Mouse (Mus musculus): ENCODE data around the gene Crabp1. TPM values are rescaled to one million over a fixed set of nuclear protein-coding genes. Genes with fewer than 3 reads are reported as not detected.

Gene Crabp1
- total RNA-seq, 4 experiments from 2014 or later: 11.0 to 25.5 (median 15.2) TPM

DNA sequence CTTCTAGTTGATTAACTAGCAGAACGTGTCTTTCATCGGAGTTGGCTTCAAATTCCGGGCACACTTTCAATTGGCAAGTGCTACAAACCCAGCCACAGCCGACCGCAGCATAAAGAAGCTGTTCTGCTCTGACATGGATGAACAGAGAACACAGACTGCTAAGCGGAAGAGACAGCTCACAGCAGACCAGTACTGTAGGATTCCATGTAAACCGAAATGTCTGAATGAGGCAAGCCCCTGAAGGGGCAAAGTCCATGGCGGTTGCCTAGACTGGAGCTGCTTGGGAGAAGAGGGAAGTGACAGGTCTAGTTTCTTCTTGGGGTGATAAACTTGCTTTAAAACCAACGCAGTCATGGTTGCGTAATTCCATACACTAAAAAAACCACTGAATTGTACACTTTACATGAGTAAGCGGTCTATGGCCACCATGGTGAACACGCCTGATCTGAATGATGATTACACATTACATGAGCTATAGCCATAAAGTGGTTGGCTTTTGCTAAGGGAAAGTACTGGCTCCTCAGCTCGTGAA lies 12.0 kb downstream of the Crabp1 start:
- no peak for DNase-seq

DNA sequence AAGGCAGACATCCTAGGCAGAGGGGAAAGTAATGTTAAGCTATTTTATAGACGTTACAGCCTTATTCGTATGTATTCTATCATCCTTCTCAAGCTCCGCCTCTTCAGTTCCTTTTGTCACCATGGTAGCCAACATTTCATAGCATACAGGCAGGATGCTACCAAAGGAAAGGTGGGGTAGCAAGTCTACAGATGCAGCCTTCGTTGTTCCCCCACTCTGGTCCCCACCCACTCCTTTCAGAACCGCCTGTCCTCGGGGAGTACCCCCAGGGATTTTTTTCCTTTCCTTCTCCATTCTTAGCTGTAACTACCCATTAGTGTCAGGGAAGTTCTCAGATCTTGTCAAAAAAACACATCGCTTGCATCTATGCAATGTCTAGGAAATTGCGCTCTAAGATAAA lies 14.7 kb downstream of the Crabp1 start:
- DNase-seq: no peak

DNA sequence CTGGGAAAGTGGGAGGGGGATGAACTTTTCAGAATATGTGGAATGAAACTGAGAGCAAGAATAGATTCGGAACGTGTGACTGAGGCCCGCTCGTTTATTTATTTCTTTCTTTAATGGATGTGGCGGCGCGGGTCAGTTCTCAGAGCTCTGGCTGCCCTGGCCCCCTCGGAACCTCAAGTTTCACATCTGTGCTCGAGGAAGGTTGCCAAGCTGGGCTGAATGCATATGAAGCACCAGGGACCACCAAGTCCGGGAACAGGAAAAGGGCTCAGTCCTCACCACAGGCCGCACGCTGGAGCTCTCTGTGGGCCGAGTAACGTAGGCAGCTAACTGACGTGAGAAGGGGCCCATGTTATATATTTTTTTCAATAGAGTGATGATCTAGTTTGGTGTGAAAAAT lies 18.0 kb downstream of the Crabp1 start:
- no peak for DNase-seq

DNA sequence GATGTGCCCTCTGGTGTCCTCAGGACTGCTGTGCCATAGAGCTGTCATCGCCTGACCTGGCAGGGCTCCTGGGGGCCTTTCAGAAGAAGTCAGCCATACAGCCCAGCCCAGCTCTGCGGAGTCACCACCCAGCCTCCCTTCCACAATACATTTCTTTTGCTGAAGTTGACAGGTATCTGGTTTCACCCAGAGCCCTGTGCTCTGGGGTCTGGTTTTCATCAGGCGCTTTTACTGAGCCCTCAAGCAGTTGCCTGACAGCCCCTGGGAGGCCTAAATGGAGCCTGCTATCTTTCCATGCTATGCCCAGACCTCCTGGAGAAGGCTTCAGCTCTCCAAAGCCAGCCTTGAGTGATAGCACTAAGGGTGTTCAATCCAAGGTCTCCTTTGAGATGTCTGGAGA lies 19.5 kb downstream of the Crabp1 start:
- DNase-seq: no peak

DNA sequence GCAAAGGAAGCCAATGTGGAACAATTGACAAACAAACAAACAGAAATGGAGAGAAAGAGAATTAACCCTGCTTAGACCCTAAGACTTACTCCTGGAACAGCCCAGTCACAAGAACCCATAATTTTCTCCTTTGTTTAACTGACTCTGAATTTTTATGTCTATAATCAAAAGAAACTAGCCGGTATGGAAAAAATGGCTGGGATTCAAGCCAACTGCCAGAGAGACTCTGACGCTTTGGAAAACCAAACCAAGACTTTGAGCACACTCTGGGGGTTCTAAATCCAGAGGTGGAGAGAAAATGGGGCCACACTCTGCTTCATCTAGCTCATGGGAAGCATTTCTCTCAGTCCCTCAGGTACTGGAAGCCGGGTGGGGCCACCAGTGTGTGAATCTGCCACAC lies 20.7 kb downstream of the Crabp1 start:
- no peak for DNase-seq

DNA sequence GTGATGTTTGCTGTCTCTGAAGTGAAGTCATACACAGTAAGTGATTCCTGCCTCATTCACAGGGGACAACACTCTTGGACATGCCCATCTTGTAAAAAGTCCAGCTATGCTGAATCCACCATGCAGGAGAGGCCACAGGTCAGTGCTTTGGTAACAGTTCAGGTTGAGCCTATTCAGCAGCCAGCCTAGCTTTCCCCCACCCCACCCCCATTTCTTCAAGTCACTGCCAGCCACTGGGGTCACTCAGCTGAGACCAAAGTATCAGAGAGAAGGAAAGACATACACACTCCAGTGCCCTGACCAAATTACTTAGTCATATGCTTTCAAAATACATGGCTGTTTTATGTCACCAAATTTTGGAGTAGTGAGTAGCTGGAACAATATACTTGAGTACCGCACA lies 21.5 kb downstream of the Crabp1 start:
- DNase-seq: no peak

DNA sequence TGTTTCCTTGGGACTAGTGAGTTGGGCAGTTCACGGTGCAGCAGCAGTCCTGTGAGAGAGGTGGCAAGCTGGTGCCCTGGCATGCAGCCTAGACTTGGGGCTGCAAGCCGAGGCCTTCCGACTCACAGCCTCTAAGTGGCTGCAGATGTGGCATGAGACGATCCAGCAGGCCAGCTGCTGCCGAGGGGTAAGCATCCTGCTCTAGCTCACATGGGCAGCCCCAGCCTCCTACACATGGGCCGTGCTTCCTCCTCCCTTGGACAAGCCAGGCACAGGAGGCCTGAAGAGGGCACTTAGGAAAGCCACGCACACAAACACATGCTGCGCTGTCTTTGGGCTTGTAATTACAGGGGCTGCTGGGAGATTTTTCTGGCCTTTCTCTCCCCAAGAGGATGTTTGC lies 23.2 kb downstream of the Crabp1 start:
- no peak for DNase-seq

DNA sequence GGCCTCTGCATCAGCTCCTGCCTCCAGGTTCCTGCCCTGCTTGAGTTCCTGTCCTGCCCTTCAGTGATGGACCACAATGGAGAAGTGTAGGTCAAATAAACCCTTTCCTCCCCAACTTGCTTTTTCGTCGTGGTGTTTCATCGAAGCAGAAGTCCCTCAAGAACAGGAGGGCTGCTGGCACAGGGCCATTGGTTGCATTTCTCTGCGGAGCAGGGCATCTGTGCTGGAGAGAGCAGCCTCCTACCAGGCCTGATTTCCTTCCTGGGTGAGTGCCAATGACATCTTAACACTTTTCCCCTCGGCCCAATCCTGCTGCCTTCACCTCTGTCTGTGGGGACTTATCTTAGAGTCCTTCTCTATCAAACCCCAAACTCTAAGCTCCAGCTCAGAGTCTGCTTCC lies 25.7 kb downstream of the Crabp1 start:
- DNase-seq: no peak

DNA sequence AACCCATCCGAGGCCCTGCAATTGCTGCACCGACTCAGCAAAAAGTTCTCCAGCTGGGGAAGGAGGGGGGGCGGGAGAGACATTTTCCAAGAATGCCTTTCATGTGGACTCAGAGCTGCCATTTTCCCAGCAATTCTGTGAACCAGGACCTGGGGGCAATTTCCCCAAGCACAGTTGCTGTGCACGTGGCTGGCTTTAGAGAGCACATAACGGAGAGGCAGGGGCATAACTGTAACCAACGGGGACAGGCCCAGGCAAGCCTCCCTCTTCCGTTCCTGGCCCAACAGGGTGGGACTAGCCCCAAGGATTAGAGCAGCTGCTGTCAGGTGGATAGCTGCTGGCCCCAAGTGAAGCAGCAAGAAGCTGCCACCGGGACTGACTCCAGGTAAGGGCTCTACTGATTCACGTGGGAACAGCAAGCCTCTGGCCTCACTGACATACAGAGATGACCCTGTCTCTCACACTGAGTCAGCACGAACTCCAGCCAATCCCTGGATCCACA lies 37.0 kb downstream of the Crabp1 start:
- no peak for DNase-seq

DNA sequence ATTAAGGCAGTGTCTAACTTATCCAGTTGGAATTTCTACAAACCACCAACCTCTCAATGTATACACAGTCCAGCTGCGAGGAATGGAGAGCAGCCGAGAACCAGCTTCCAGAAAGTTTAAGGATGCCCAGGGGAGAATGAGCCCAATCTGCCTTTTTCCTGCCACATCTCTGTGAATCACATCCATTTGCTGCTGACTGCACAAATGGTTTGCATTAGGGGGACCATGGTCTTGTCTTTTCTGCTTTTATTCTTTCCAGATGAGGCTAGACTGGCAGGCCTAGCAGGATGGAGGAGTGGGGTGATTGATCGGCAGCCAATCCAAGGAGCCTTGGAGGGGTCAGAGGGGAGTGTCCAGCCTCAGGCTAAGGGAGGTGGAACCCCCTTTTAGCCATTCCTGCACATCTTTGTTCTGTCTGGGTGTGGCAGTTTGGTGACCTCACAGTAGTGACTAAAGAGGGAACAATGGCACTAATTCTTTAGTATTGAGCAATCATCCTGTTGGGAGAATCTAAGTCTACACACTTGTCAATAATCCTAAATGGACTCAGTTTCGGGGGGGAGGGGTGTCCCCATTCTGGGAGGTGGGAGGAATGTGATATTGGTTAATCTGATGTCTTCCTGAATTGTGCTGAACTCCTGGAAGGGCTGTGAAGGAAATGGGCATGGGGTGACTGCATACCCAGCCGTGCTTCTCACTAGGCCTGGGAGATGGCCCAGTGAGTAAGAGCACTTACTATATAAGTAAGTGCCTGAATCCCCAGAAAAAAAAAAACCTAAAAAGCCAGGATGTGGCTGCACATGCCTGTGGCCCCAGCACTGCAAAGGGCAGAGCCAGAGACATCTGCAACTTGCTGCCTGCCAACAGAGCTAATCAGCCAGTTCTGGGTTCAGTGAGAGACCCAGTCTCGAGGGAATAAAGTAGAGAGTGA lies 38.5 kb downstream of the Crabp1 start:
- no peak for DNase-seq

DNA sequence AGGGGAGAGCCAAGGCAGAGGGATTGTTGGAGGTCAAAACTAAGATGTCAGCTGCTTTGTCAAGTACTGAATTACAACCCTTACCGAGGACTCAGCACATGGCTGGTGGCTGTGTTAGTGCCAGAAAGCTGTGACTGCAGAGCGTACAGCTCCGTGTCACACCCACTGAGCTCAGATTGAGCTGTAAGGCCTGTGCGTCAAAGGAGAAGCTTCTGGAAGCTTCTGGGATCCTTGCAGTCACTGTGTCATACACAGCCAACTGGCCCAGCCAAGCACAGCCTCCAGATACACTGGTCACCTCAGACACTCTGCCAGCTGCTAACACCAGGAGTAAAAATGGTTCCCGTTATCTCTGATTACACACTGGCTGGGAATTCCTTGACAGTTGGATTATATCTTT lies 39.8 kb downstream of the Crabp1 start:
- DNase-seq: no peak

DNA sequence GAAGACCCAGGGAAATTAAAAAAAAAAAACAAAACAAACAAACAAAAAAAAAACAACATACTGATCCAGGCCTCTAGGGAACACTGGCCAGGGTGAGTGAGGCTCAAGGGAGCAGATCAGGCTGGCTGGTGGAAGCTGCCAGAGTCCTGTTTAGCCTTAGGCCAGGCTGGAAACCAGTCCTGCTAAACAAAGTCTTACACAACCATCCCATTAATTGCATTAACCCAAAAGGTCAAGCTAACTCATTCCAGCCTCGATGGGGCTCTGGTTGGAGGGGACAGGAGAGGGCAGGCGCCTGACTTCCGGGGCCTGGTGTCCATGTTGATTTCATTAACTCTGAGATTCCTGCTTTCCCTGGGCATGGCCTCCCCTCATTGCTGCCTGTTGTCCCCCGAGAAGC lies 43.2 kb downstream of the Crabp1 start:
- DNase-seq: no peak

DNA sequence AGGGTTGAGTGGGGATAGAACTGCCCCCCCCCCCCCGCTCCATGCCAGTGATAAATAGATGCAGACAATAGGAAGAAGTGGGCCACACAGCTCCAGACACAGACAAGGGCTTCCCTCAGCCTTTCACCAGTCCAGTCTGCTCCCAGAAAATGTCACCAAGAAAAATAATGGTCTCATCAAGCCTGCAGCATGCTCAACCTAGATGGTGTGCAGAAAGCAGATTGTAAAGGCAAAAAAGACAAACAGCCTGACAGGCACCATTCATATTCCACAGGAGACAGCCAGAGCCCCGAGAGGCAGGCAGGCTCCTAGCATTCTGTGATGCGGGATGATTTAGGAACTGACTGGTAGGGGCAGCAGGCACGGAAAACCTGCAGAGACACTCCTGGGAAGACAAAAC lies 45.4 kb downstream of the Crabp1 start:
- no peak for DNase-seq

DNA sequence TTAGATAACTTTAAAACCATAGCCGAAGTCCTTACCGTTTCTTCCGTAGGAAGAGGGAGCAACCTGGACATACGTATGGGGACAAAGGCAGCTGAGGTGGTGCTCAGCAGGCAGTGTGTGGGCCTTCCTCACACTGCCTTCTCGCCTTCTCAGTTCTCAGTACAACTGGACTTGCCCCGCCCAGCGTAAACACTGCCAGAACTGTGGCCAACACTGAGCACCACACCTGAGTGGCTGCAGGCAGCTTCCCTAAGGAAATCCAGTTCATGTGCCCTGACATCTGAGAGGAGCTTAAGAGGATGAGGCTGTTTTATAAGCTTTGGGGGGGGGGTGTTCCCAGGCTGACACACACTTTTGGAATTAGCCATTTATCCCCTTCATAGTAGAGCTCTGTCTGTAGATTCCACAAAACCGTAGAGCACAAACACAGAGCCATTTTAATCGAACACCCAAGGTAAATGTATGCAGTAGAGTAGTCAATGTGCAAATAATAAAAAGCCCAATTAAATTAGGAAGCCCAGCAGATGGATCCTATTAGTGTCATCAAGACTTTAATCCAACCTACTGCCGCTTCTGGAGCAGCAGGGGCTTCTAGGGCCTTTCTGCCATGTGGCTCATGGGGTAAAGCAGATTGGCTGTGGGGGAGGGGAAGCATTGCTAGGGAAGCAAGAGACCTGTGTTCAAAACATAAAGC lies 52.1 kb downstream of the Crabp1 start:
- DNase-seq: no peak

DNA sequence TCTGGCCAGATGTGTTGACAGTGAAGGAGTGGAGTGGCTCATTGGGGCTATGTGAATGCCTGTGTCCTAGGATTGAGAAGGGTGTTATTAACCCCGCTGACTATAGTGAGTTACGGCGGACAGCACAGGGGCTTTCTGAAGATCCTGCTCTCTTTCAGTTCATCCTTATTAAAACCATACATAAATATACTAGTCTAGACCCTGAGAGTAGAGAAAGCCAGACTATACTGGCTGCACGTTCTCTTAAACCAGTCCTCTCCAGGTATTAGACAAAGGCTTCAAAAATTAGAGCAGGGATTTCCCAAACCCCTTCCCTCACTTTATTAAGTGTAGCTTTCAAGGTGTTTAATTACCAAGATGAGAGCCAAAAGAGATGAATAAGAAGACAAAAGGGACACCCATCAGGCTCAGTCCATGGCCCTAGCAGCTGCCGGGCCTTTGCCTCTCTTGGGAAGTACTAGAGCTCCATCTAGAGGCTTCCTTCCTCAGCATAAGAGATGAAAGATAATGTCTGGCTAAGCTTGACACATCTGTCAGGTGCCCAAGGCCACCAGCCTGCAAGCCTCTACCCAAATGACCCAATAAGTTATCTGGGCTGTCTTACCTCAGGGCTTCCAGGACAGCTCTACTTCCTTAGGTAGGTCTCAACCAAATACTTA lies 57.0 kb downstream of the Crabp1 start:
- peak; percentile 14 for DNase-seq

Other genes starting within 250 kb of the Crabp1 start
- not detected for gene Sh2d7, start 225.8 kb upstream of the Crabp1 start, total RNA-seq (2022)
- gene Cib2, start 204.5 kb upstream of the Crabp1 start, total RNA-seq (2022): 10 to 100 TPM; 26.1 to 39.4 (median 33.3) TPM
- 100 to 1,000 TPM; 109 to 216 (median 186) TPM for gene Idh3a, start 178.4 kb upstream of the Crabp1 start, total RNA-seq (2022)
- gene Acsbg1, start 102.9 kb upstream of the Crabp1 start, total RNA-seq (2022): 100 to 1,000 TPM; 259 to 564 (median 438) TPM
- 10 to 100 TPM; 25.6 to 30.9 (median 28.1) TPM for gene Dnaja4, start 65.9 kb upstream of the Crabp1 start, total RNA-seq (2022)
- gene Wdr61, start 30.2 kb upstream of the Crabp1 start, total RNA-seq (2022): 10 to 100 TPM; 65.7 to 74.8 (median 70.1) TPM
- gene Ireb2, start 99.0 kb downstream of the Crabp1 start, total RNA-seq (2022): 10 to 100 TPM; 44.2 to 48.8 (median 47.7) TPM
- gene Hykk, start 152.5 kb downstream of the Crabp1 start, total RNA-seq (2022): 1 to 10 TPM; 2.3 to 4.5 (median 3.0) TPM
- gene Psma4, start 186.0 kb downstream of the Crabp1 start, total RNA-seq (2022): 100 to 1,000 TPM; 144 to 175 (median 159) TPM
- not detected for gene AY074887, start 186.2 kb downstream of the Crabp1 start, total RNA-seq (2022)
- 1 to 10 TPM in 3 of 4 experiments, under 1 TPM in 1; 0.77 to 1.5 (median 1.2) TPM for gene Chrna5, start 216.1 kb downstream of the Crabp1 start, total RNA-seq (2022)

All from adrenal gland, adult 8-10 months (tissue).